Mouse (Mus musculus): Measurements from ENCODE around the gene Ddit4l. TPM values are rescaled to one million over a fixed set of nuclear protein-coding genes. Genes with fewer than 3 reads are reported as not detected.
"Not testable (repeated sequence)": the region's sequence is repeated elsewhere in the genome, so short reads cannot be mapped to it uniquely, and the experiment has no call there.

The Ddit4l gene
- 0.37 and 0.40 TPM in 2 replicates for total RNA-seq (2014; rRNA removed)
- 0.44 and 0.45 TPM in 2 replicates for polyA plus RNA-seq (2012; rRNA removed)

DNA sequence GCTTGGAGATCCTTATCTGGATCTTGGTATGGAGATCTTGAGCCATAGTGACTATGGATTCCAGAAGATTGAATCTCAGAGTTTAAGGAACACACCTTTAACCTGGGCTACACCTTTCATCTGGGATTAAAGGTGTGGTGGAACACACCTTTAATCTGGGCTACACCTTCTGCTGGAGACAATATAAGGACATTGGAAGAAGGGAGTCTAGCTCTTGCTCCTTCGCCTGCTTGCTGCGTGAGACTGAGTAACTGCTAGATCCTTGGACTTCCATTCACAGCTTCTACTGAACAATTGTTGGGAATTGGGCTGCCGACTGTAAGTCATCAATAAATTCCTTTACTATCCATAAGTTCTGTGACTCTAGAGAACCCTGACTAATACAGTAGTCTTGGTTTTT is at the start of gene Ddit4l:
Gene Ddit4l (plus strand): TSS at position 301 of the 400 bp plus-strand sequence.
- not testable (repeated sequence) for H3K27me3 ChIP-seq (ENCODE audit: control insufficient read depth, insufficient read depth, low read length); H3K4me1 ChIP-seq (ENCODE audit: control insufficient read depth, insufficient read depth, low read length); H3K27ac ChIP-seq (replicated peaks; ENCODE audit: insufficient read depth, low read depth, low read length); H3K9ac ChIP-seq (ENCODE audit: low read depth, low read length); H3K79me2 ChIP-seq (ENCODE audit: control insufficient read depth, insufficient read depth, low read length); H3K36me3 ChIP-seq (ENCODE audit: control insufficient read depth, insufficient read depth, low read length); H3K4me3 ChIP-seq (ENCODE audit: insufficient read depth, low read depth, low read length); DNase-seq (ENCODE audit: extremely low read depth, low read depth, low spot score)
- WGBS, result 98% methylated on average over 3 of the region's 3 CpGs

DNA sequence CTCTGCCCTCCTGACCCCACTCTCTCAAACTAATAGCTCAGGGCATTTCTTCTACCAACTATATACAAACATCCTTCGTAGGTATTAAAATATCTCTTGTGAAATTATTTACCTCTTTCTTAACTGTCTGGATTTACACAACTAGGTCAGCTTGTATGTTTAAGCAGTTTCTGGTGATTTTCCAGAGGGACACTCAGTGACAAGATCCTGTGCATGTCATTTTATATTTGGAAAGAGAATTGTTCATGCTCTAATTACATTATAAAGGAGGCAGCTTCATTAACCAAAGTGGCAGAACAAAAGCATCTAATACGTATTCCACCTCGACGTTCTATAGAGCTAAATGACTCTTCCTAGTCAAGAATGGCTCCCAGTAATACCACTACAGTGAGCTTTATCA is 45.3 kb upstream of the Ddit4l start:
- no peaks in the 10 kb centered on the region for H3K27me3 ChIP-seq (ENCODE audit: control insufficient read depth, insufficient read depth, low read length)
- no peak for DNase-seq (ENCODE audit: extremely low read depth, low read depth, low spot score)
- no peak overlapping the region for H3K4me3 ChIP-seq (ENCODE audit: insufficient read depth, low read depth, low read length)
- no peaks in the 10 kb centered on the region for H3K4me1 ChIP-seq (ENCODE audit: control insufficient read depth, insufficient read depth, low read length)
- no peaks in the 10 kb centered on the region for H3K79me2 ChIP-seq (ENCODE audit: control insufficient read depth, insufficient read depth, low read length)
- 73% methylated on average over 4 of the region's 4 CpGs for WGBS
- H3K36me3 ChIP-seq (ENCODE audit: control insufficient read depth, insufficient read depth, low read length), result no peaks in the 10 kb centered on the region
- TF ChIP-seq POLR2A (IDR thresholded peaks at IDR 0.05; ENCODE audit: extremely low read depth, insufficient read depth, low read length) (no peak), CTCF (IDR thresholded peaks at IDR 0.05; ENCODE audit: low read depth, low read length) (no peak)
- H3K27ac ChIP-seq (replicated peaks; ENCODE audit: insufficient read depth, low read depth, low read length), result no peak overlapping the region
- H3K9ac ChIP-seq (ENCODE audit: low read depth, low read length), result no peak overlapping the region

DNA sequence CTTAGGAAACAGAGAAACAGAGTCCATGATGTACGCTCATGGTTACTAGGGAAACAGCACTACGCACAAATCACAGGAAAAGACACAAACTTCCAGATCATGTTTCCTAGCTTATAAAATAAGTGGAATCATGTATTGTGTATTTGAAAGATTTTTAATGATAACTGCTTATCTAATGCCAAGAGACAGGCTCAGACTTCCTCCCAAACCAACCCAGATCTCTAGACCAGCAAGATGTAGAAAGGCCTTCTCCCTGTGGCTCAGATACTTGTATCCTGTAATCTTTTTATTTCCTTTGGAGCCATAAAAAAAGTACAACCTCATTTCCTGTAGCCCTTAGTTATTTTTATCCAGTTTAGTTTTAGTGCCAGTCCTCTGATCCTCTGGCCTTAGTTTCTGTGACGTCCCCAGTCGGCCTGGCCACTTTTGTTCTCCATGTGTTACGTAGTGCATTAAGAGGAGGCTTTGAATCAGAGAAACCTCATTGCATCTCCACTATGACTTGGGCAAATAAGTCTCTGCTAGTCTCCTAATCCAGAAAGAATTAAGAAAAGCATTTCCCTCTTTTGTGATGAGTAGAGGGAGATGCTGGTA is 34.9 kb upstream of the Ddit4l start:
- no peak for DNase-seq (ENCODE audit: extremely low read depth, low read depth, low spot score)
- Histone ChIP-seq H3K4me3 (ENCODE audit: insufficient read depth, low read depth, low read length) (no peak overlapping the region), H3K9ac (ENCODE audit: low read depth, low read length) (no peak overlapping the region), H3K27ac (replicated peaks; ENCODE audit: insufficient read depth, low read depth, low read length) (no peak overlapping the region), H3K36me3 (ENCODE audit: control insufficient read depth, insufficient read depth, low read length) (no peaks in the 10 kb centered on the region), H3K79me2 (ENCODE audit: control insufficient read depth, insufficient read depth, low read length) (no peaks in the 10 kb centered on the region), H3K27me3 (ENCODE audit: control insufficient read depth, insufficient read depth, low read length) (no peaks in the 10 kb centered on the region), H3K4me1 (ENCODE audit: control insufficient read depth, insufficient read depth, low read length) (no peaks in the 10 kb centered on the region)
- no peak for TF ChIP-seq POLR2A (IDR thresholded peaks at IDR 0.05; ENCODE audit: extremely low read depth, insufficient read depth, low read length)
- TF ChIP-seq CTCF (IDR thresholded peaks at IDR 0.05; ENCODE audit: low read depth, low read length), result no peak
- 82% methylated on average over 5 of the region's 5 CpGs for WGBS

DNA sequence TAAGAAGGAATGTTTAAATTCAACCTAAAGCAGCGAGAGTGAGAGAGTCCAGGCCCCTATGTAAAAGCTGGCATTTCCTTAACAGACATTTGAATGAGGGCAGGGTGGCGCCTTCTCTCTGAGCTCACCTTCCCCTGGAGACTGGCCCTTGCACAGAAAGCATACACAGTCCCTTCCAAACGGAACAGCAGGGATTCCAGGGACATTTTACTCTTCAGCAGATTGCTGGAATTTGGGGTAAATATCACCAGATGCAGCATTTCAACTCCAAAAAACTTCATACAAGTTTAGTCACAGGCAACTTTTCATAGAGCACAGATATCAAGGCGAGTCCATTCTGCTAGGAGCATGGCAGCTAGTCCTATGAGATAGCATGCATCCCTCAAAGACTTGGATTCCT is 31.6 kb upstream of the Ddit4l start:
- Histone ChIP-seq H3K27ac (replicated peaks; ENCODE audit: insufficient read depth, low read depth, low read length) (no peak overlapping the region), H3K36me3 (ENCODE audit: control insufficient read depth, insufficient read depth, low read length) (no peaks in the 10 kb centered on the region), H3K4me1 (ENCODE audit: control insufficient read depth, insufficient read depth, low read length) (no peaks in the 10 kb centered on the region), H3K4me3 (ENCODE audit: insufficient read depth, low read depth, low read length) (no peak overlapping the region), H3K79me2 (ENCODE audit: control insufficient read depth, insufficient read depth, low read length) (no peaks in the 10 kb centered on the region), H3K9ac (ENCODE audit: low read depth, low read length) (no peak overlapping the region), H3K27me3 (ENCODE audit: control insufficient read depth, insufficient read depth, low read length) (no peaks in the 10 kb centered on the region)
- no peak for TF ChIP-seq POLR2A (IDR thresholded peaks at IDR 0.05; ENCODE audit: extremely low read depth, insufficient read depth, low read length)
- no peak for TF ChIP-seq CTCF (IDR thresholded peaks at IDR 0.05; ENCODE audit: low read depth, low read length)
- no peak for DNase-seq (ENCODE audit: extremely low read depth, low read depth, low spot score)
- 89% methylated on average over 4 of the region's 4 CpGs for WGBS

DNA sequence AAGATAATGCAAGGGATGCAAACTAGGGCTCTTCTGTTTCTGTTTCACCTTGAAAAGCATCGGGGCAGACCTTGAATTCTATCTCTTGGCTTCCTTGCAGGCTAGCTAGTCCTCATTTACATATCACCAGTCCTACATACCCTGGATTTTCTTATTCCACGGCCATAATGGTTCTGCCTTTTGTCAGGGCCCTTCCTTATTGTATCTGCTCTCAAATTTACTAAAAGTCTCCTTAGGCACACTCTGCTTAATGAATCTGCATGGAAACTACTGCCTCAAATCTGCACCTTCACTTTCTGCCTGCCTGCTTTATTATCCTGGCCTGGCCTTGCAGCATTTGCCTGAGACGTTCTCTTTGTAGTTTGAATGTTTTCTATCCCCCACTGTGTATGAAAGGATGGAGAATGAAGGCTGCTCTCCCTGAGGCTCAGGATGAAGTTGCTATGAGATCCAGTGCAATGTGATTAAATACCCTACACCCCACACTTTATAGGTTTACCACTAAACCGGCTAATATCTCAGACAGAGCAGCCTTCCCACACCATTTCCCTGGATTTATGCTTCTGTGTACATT is 27.0 kb upstream of the Ddit4l start:
- no peaks in the 10 kb centered on the region for H3K36me3 ChIP-seq (ENCODE audit: control insufficient read depth, insufficient read depth, low read length)
- no peaks in the 10 kb centered on the region for H3K4me1 ChIP-seq (ENCODE audit: control insufficient read depth, insufficient read depth, low read length)
- no peak for TF ChIP-seq POLR2A (IDR thresholded peaks at IDR 0.05; ENCODE audit: extremely low read depth, insufficient read depth, low read length)
- TF ChIP-seq CTCF (IDR thresholded peaks at IDR 0.05; ENCODE audit: low read depth, low read length), result no peak
- WGBS, result 75% methylated on average over 4 of the region's 4 CpGs
- no peaks in the 10 kb centered on the region for H3K79me2 ChIP-seq (ENCODE audit: control insufficient read depth, insufficient read depth, low read length)
- H3K27me3 ChIP-seq (ENCODE audit: control insufficient read depth, insufficient read depth, low read length), result no peaks in the 10 kb centered on the region
- H3K9ac ChIP-seq (ENCODE audit: low read depth, low read length), result no peak overlapping the region
- H3K27ac ChIP-seq (replicated peaks; ENCODE audit: insufficient read depth, low read depth, low read length), result no peak overlapping the region
- DNase-seq (ENCODE audit: extremely low read depth, low read depth, low spot score), result no peak
- H3K4me3 ChIP-seq (ENCODE audit: insufficient read depth, low read depth, low read length), result no peak overlapping the region

DNA sequence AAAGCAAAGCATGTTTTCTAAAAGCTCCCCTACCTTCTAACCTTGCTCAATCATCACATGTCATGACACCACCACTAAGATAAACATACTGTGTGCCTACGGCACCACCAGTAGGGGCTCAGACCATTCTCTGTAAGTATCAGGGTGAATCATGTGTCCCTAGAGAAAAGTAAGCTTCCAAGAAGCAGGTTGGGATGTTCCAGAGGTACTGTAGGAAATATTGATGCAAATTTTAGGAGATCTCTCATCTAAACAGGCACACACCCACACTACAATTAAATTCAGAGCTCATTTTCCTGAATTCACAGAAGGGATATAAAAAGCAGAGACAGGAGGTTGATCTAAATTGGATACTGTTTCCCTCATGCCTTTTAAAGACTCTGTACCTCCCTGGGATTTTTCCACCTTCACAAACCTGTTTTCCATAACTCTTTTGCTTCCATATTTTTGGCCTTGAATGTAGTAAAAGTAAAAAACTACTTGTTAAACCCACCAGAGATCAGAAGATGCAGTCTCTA is 12.4 kb upstream of the Ddit4l start:
- no peaks in the 10 kb centered on the region for H3K79me2 ChIP-seq (ENCODE audit: control insufficient read depth, insufficient read depth, low read length)
- H3K27ac ChIP-seq (replicated peaks; ENCODE audit: insufficient read depth, low read depth, low read length), result no peak overlapping the region
- no peak for DNase-seq (ENCODE audit: extremely low read depth, low read depth, low spot score)
- no peak overlapping the region for H3K9ac ChIP-seq (ENCODE audit: low read depth, low read length)
- WGBS, result 50% methylated on average over 1 of the region's 1 CpGs
- no peak overlapping the region for H3K4me3 ChIP-seq (ENCODE audit: insufficient read depth, low read depth, low read length)
- peaks cover 4% of the 10 kb centered on the region for H3K4me1 ChIP-seq (ENCODE audit: control insufficient read depth, insufficient read depth, low read length)
- TF ChIP-seq POLR2A (IDR thresholded peaks at IDR 0.05; ENCODE audit: extremely low read depth, insufficient read depth, low read length) (no peak), CTCF (IDR thresholded peaks at IDR 0.05; ENCODE audit: low read depth, low read length) (no peak)
- H3K27me3 ChIP-seq (ENCODE audit: control insufficient read depth, insufficient read depth, low read length), result no peaks in the 10 kb centered on the region
- no peaks in the 10 kb centered on the region for H3K36me3 ChIP-seq (ENCODE audit: control insufficient read depth, insufficient read depth, low read length)
